Mouse (Mus musculus): ENCODE results near the gene Unc13a.

DNA sequence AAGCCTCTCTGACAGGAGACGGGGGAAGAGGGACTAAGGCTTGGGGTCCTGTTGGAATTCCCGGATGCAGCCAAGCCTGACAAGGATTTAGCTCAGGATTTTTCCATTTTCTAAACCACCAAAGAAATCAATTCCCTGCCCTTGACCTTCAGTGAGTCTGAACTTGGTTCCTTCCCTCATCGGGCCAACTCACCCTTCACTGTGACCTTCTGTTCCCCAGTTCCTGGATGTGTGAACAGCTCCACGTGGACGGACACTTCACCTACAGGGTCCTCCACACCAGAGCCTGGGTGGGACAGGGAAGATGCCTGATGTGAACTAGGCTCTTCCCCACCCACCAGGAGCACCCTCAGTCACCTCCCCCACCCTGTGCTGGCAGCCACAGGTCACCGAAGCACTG, 40.8 kb downstream of the Unc13a start:
- TF ChIP-seq CTCF (IDR thresholded peaks at IDR 0.05) = no peak
- no peak for TF ChIP-seq EP300 (IDR thresholded peaks at IDR 0.05)

Measured in lung, postnatal 0 days (tissue).